Comparison of ENCODE assay signal across 9 mouse cellular contexts in the genomic region with DNA sequence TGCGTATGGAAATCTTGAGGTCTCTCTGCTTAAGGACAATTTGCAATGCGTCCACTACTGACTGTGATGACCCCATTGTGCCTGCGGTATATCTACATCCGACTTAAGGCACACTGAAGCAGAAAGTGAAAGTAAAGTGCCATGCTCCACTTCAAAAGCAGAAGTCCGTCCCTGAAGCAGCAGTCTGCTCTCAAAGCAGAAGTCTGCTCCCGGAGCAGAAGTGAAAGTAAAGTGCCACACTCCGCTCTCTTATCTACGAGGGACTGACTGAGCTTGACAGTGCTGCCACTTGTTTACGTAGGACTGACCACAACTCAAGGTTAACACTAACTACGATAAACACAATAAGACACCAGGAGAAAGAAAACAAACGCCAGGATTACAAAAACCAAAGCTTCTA.
DNase-seq lines count a peak whose midpoint lies in the region; ATAC-seq and TF ChIP-seq lines count a peak whose summit lies in the region.
"Had no signal": no experiment of that assay in that cellular context is flagged by ENCODE, and none has a peak within 500 bp of the region (broad histone marks: within the 10 kb centered on the region; RNA-seq: fewer than 3 reads in every experiment).

No protein-coding gene starts in this region.

- no peak overlapping the region for H3K9ac ChIP-seq in kidney, embryonic 14.5 days (ENCODE audit: low read depth, low read length)
- H3K9ac ChIP-seq in heart, embryonic 16.5 days (ENCODE audit: low read length) = peak overlapping the region; percentile 66
- H3K9ac ChIP-seq in forebrain, embryonic 16.5 days (replicated peaks; ENCODE audit: low read depth, low read length) = no peak overlapping the region

- TF ChIP-seq POLR2A in lung, adult 2 months (IDR thresholded peaks at IDR 0.05; ENCODE audit: borderline replicate concordance, extremely low read depth, low read depth, low read length) = 0 out of 2 replicates have a peak, but pooled peaks have one; percentile 16

- H3K27me3 ChIP-seq in kidney, embryonic 14.5 days (ENCODE audit: control insufficient read depth, insufficient read depth, low read length) = no peaks in the 10 kb centered on the region
- H3K27me3 ChIP-seq in heart, embryonic 16.5 days (ENCODE audit: control insufficient read depth, insufficient read depth, low read length) = no peaks in the 10 kb centered on the region
- H3K27me3 ChIP-seq in splenic B cell, adult 2 months (ENCODE audit: control insufficient read depth, insufficient read depth, low read length, poor library complexity, severe bottlenecking) = no peaks in the 10 kb centered on the region
- no peaks in the 10 kb centered on the region for H3K27me3 ChIP-seq in forebrain, embryonic 16.5 days (replicated peaks; ENCODE audit: control insufficient read depth, insufficient read depth, low read length)

- no peak overlapping the region for H3K27ac ChIP-seq in kidney, embryonic 14.5 days (ENCODE audit: low read depth, low read length)
- H3K27ac ChIP-seq in heart, embryonic 16.5 days (ENCODE audit: low read length) = peak overlapping the region; percentile 69
- H3K27ac ChIP-seq in forebrain, embryonic 16.5 days (ENCODE audit: low read length) = no peak overlapping the region
- H3K27ac ChIP-seq: layer of hippocampus, adult 2 months had no signal

- no peak for ATAC-seq in kidney, embryonic 14.5 days (ENCODE audit: low FRiP score, low TSS enrichment)
- no peak for ATAC-seq in heart, embryonic 16.5 days (replicated peaks; ENCODE audit: extremely low read depth, insufficient read depth, low FRiP score)
- ATAC-seq in forebrain, embryonic 16.5 days = no peak

- H3K4me3 ChIP-seq in kidney, embryonic 14.5 days (ENCODE audit: low read length) = no peak overlapping the region
- H3K4me3 ChIP-seq in heart, embryonic 16.5 days (ENCODE audit: low read length) = peak overlapping the region; percentile 55
- peak overlapping the region; percentile 52 for H3K4me3 ChIP-seq in lung, adult 2 months (replicated peaks; ENCODE audit: extremely low read depth, low read depth, low read length)
- H3K4me3 ChIP-seq in forebrain, embryonic 16.5 days (replicated peaks; ENCODE audit: low read length) = no peak overlapping the region
- H3K4me3 ChIP-seq: layer of hippocampus, adult 2 months had no signal

- H3K9me3 ChIP-seq in kidney, embryonic 14.5 days (ENCODE audit: control insufficient read depth, low read length) = no peaks in the 10 kb centered on the region
- no peaks in the 10 kb centered on the region for H3K9me3 ChIP-seq in heart, embryonic 16.5 days (replicated peaks; ENCODE audit: control insufficient read depth, low read length)
- no peaks in the 10 kb centered on the region for H3K9me3 ChIP-seq in forebrain, embryonic 16.5 days (ENCODE audit: control insufficient read depth, low read length)

- H3K4me1 ChIP-seq in kidney, embryonic 14.5 days (ENCODE audit: control insufficient read depth, insufficient read depth, low read length) = no peaks in the 10 kb centered on the region
- no peaks in the 10 kb centered on the region for H3K4me1 ChIP-seq in heart, embryonic 16.5 days (ENCODE audit: control insufficient read depth, insufficient read depth, low read length)
- no peaks in the 10 kb centered on the region for H3K4me1 ChIP-seq in lung, adult 2 months (ENCODE audit: control insufficient read depth, insufficient read depth, low read length)
- H3K4me1 ChIP-seq in forebrain, embryonic 16.5 days (replicated peaks; ENCODE audit: control insufficient read depth, insufficient read depth, low read length) = no peaks in the 10 kb centered on the region

- no peak for TF ChIP-seq CTCF in lung, adult 2 months (IDR thresholded peaks at IDR 0.05; ENCODE audit: insufficient read depth, low read length)

- 89% methylated on average over 11 of the region's 11 CpGs for WGBS in kidney, embryonic 14.5 days
- 38% methylated on average over 11 of the region's 11 CpGs for WGBS in heart, embryonic 16.5 days
- WGBS in lung, adult 2 months = 22% methylated on average over 11 of the region's 11 CpGs
- WGBS in forebrain, embryonic 16.5 days = 94% methylated on average over 11 of the region's 11 CpGs

- H3K36me3 ChIP-seq in kidney, embryonic 14.5 days (ENCODE audit: control insufficient read depth, insufficient read depth, low read length) = no peaks in the 10 kb centered on the region
- H3K36me3 ChIP-seq in heart, embryonic 16.5 days (ENCODE audit: control insufficient read depth, insufficient read depth) = no peaks in the 10 kb centered on the region
- H3K36me3 ChIP-seq in splenic B cell, adult 2 months (ENCODE audit: control insufficient read depth, insufficient read depth, low read length, poor library complexity, severe bottlenecking) = no peaks in the 10 kb centered on the region
- no peaks in the 10 kb centered on the region for H3K36me3 ChIP-seq in forebrain, embryonic 16.5 days (ENCODE audit: control insufficient read depth, insufficient read depth)

- H3K4me2 ChIP-seq in kidney, embryonic 14.5 days (replicated peaks; ENCODE audit: low read depth, low read length) = no peak overlapping the region
- peak overlapping the region; percentile 57 for H3K4me2 ChIP-seq in heart, embryonic 16.5 days (ENCODE audit: low read depth, low read length)
- no peak overlapping the region for H3K4me2 ChIP-seq in forebrain, embryonic 16.5 days (ENCODE audit: low read length)

- peak; percentile 13 for DNase-seq in kidney, adult 18-20 months
- DNase-seq in adrenal gland, postnatal 10 days = peak; percentile 48
- peak; percentile 30 for DNase-seq in lung, adult 2 months
- DNase-seq in splenic B cell, adult 2 months (ENCODE audit: low read depth, low spot score) = peak; percentile 94
- no peak for DNase-seq in gastrocnemius, adult 8-10 months (ENCODE audit: low spot score in 2 of 2)

Comparison
In these comparisons a context has a peak if more than half of its experiments do, and no peak if none do; other contexts are left out.
1. DNase-seq: peak in kidney, adult 18-20 months (single experiment), adrenal gland, postnatal 10 days (single experiment), lung, adult 2 months (single experiment) and splenic B cell, adult 2 months (single experiment); none in gastrocnemius, adult 8-10 months (0 of 2).
2. H3K4me3 ChIP-seq: peak in heart, embryonic 16.5 days (single experiment) and lung, adult 2 months (single experiment); none in kidney, embryonic 14.5 days (single experiment) and forebrain, embryonic 16.5 days (single experiment).